Mouse (Mus musculus) C2C12 (cell line): ENCODE data around the gene Abca12.

Source experiments
- MAX ChIP-seq: IDR thresholded peaks from one replicate; pipeline ENCODE4 v1.6.1; 2011; ENCODE audit warnings: mild to moderate bottlenecking, control low read depth
- USF1 ChIP-seq: IDR thresholded peaks from one replicate; pipeline ENCODE4 v1.6.1; 2011; ENCODE audit warnings: low read depth, mild to moderate bottlenecking, control low read depth, moderate library complexity

- TF ChIP-seq MAX, result no peak
- no peak for TF ChIP-seq USF1
These were observed 76.0 kb downstream of the Abca12 start for GRCm38 (mm10) chr1:71338548-71339340.
